8 mouse cellular contexts compared by ENCODE assay signal in the genomic region with DNA sequence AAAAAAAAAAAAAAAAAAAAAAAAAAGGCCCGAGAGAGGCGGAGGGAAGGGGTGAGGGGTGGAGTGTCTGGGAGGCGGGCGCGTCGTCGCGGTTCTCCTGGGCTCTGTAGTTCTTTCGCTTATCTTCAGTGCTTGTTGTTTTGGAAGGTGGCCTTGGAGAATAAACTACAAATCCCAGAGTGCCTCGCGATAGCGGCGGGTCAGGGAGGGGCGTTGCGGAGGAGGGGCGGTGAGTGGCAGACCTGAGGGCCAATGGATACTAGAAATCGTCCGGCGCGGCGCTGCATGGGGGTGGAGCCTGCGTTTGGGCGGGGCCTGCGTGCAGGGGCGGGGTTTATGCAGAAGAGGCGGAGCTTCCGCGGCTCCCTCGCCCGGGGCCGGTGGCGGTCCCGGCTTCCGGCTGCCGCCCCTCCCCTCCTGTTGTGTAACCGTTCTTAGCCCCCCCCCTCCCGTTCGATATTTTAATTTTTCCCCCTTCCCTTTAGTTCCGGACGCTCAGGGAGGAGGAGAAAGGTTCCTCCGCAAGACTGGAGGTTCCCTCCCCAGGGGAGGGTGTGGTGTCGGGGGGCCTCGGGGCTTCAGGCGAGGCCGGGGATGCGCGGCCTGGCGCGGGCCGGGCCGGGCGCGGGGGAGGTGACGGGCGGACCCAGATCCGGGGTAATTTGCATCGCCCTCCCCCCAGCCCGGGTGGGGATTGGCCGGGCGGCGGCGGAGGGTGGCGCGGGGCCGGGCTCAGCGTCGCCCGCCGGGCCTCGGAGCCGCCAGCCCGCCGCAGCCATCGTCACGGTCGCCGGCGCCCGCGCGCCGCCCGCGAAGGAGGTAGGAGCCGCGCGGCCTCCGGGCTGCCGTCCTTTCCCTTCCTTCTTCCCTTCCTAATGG. TPM values are rescaled to one million over a fixed set of nuclear protein-coding genes. Genes with fewer than 3 reads are reported as not detected.
DNase-seq lines count a peak whose midpoint lies in the region; ATAC-seq and TF ChIP-seq lines count a peak whose summit lies in the region.

No protein-coding gene starts in this region.

- in situ Hi-C loops in CH12.LX (cut with MboI; ENCODE audit: low pct_ligation_motif_present, low pct_unique_long_range_greater_than_20kb, low sequenced_read_pairs) = no loop called here

- no peaks in the 10 kb centered on the region for H3K27me3 ChIP-seq in CH12.LX (replicated peaks)
- H3K27me3 ChIP-seq in forebrain, embryonic 11.5 days (ENCODE audit: control insufficient read depth, insufficient read depth, low read length) = peaks cover 29% of the 10 kb centered on the region
- H3K27me3 ChIP-seq in heart, postnatal 0 days (ENCODE audit: control insufficient read depth, insufficient read depth, low read length) = no peaks in the 10 kb centered on the region
- no peaks in the 10 kb centered on the region for H3K27me3 ChIP-seq in liver, embryonic 16.5 days (ENCODE audit: control insufficient read depth, insufficient read depth, low read depth, low read length)
- H3K27me3 ChIP-seq in neural tube, embryonic 13.5 days = peaks cover 33% of the 10 kb centered on the region
- no peaks in the 10 kb centered on the region for H3K27me3 ChIP-seq in testis, adult 2 months (ENCODE audit: control insufficient read depth, insufficient read depth, low read length)

- peak; percentile 94 for ATAC-seq in forebrain, embryonic 11.5 days (replicated peaks; ENCODE audit: low FRiP score)
- peak; percentile 88 for ATAC-seq in heart, postnatal 0 days (ENCODE audit: insufficient read depth, low read depth)
- ATAC-seq in liver, embryonic 16.5 days (ENCODE audit: low read depth) = peak; percentile 78
- peak; percentile 92 for ATAC-seq in neural tube, embryonic 13.5 days (ENCODE audit: low read depth)

- TF ChIP-seq POLR2A in CH12.LX (IDR thresholded peaks at IDR 0.05; ENCODE audit: low read depth, low read length) = peak; percentile 83
- no peak; the same call in 1 of the 2 replicates for TF ChIP-seq POLR2A in testis, adult 2 months (IDR thresholded peaks at IDR 0.05; ENCODE audit: control insufficient read depth, low read depth, low read length)

- peak; percentile 96 for DNase-seq in CH12.LX (ENCODE audit: extremely low read depth)
- DNase-seq in c-Kit-positive CD71-positive TER-119-negative erythroid progenitor cells, embryonic 14.5 days (ENCODE audit: low read depth) = peak; percentile 96
- peak; percentile 100 for DNase-seq in forebrain, embryonic 11.5 days (ENCODE audit: low spot score)
- DNase-seq in heart, postnatal 0 days (ENCODE audit: low spot score) = peak; percentile 98
- DNase-seq in kidney, postnatal 4 days = peak; percentile 99

- H3K4me1 ChIP-seq in CH12.LX (ENCODE audit: control insufficient read depth in 1 of 2, insufficient read depth in 2 of 2) = peaks cover 19 to 52% of the 10 kb centered on the region in 2 experiments
- H3K4me1 ChIP-seq in forebrain, embryonic 11.5 days (replicated peaks; ENCODE audit: control insufficient read depth, insufficient read depth, low read length) = peaks cover 23% of the 10 kb centered on the region
- H3K4me1 ChIP-seq in heart, postnatal 0 days (ENCODE audit: control insufficient read depth, insufficient read depth) = peaks cover 49% of the 10 kb centered on the region
- peaks cover 57% of the 10 kb centered on the region for H3K4me1 ChIP-seq in liver, embryonic 16.5 days (ENCODE audit: control insufficient read depth, low read depth, low read length)
- H3K4me1 ChIP-seq in neural tube, embryonic 13.5 days (replicated peaks) = peaks cover 60% of the 10 kb centered on the region
- peaks cover 38% of the 10 kb centered on the region for H3K4me1 ChIP-seq in testis, adult 2 months (ENCODE audit: control insufficient read depth, insufficient read depth, low read length)

- WGBS in forebrain, embryonic 11.5 days = under 1% methylated on average over 66 of the region's 89 CpGs
- under 1% methylated on average over 75 of the region's 89 CpGs for WGBS in heart, postnatal 0 days
- WGBS in liver, embryonic 16.5 days (ENCODE audit: insufficient replicate concordance) = under 1% methylated on average over 51 of the region's 89 CpGs
- under 1% methylated on average over 76 of the region's 89 CpGs for WGBS in neural tube, embryonic 13.5 days

- TF ChIP-seq EP300 in CH12.LX (IDR thresholded peaks at IDR 0.05; ENCODE audit: low read length) = no peak
- TF ChIP-seq EP300 in heart, postnatal 0 days (IDR thresholded peaks at IDR 0.05; ENCODE audit: low read depth) = 0 out of 2 replicates have a peak, but pooled peaks have one; percentile 1

- peaks cover 0 to 22% of the 10 kb centered on the region in 2 experiments for H3K36me3 ChIP-seq in CH12.LX (replicated peaks in 1 of 2; ENCODE audit: control insufficient read depth in 1 of 2, insufficient read depth in 1 of 2, low read length in 1 of 2)
- no peaks in the 10 kb centered on the region for H3K36me3 ChIP-seq in forebrain, embryonic 11.5 days (ENCODE audit: control insufficient read depth, insufficient read depth, low read length)
- H3K36me3 ChIP-seq in heart, postnatal 0 days (replicated peaks; ENCODE audit: control insufficient read depth, insufficient read depth, low read length) = 0 out of 2 replicates have a peak, but pooled peaks cover 3% of the 10 kb centered on the region
- H3K36me3 ChIP-seq in liver, embryonic 16.5 days (ENCODE audit: control insufficient read depth, insufficient read depth) = peaks cover 3% of the 10 kb centered on the region; the same call in 1 of the 2 replicates
- no peaks in the 10 kb centered on the region for H3K36me3 ChIP-seq in neural tube, embryonic 13.5 days
- H3K36me3 ChIP-seq in testis, adult 2 months (ENCODE audit: control insufficient read depth, insufficient read depth, low read length) = no peaks in the 10 kb centered on the region

- H3K27ac ChIP-seq in CH12.LX (ENCODE audit: insufficient read depth, low read depth) = peak overlapping the region; percentile 82
- peak overlapping the region; percentile 91 for H3K27ac ChIP-seq in forebrain, embryonic 11.5 days (ENCODE audit: low read depth, low read length)
- peak overlapping the region; percentile 99 for H3K27ac ChIP-seq in heart, postnatal 0 days (ENCODE audit: low read depth)
- H3K27ac ChIP-seq in liver, embryonic 16.5 days (ENCODE audit: low read length) = peak overlapping the region; percentile 99
- peak overlapping the region; percentile 98 for H3K27ac ChIP-seq in neural tube, embryonic 13.5 days (replicated peaks)
- peak overlapping the region; percentile 89 for H3K27ac ChIP-seq in testis, adult 2 months (ENCODE audit: control insufficient read depth, insufficient read depth, low read depth, low read length)

- TF ChIP-seq CTCF in CH12.LX (conservative IDR thresholded peaks at IDR 0.05 in 1 of 2, IDR thresholded peaks at IDR 0.05 in 1 of 2; ENCODE audit: low read depth in 2 of 2, low read length in 2 of 2) = no peak
- TF ChIP-seq CTCF in heart, postnatal 0 days (IDR thresholded peaks at IDR 0.05; ENCODE audit: low read depth) = no peak
- TF ChIP-seq CTCF in testis, adult 2 months (IDR thresholded peaks at IDR 0.05; ENCODE audit: control insufficient read depth, insufficient read depth, insufficient replicate concordance, low read depth, low read length) = no peak

- H3K9ac ChIP-seq in CH12.LX (ENCODE audit: insufficient read depth, low read depth) = peak overlapping the region; percentile 100
- H3K9ac ChIP-seq in forebrain, embryonic 11.5 days (ENCODE audit: low read length) = peak overlapping the region; percentile 75
- peak overlapping the region; percentile 98 for H3K9ac ChIP-seq in heart, postnatal 0 days (replicated peaks; ENCODE audit: low read depth, low read length)
- H3K9ac ChIP-seq in liver, embryonic 16.5 days (ENCODE audit: low read depth, low read length) = peak overlapping the region; percentile 99
- H3K9ac ChIP-seq in neural tube, embryonic 13.5 days = peak overlapping the region; percentile 97

- TF ChIP-seq RAD21 in CH12.LX (IDR thresholded peaks at IDR 0.05; ENCODE audit: low read depth, low read length) = no peak

- H3K9me3 ChIP-seq in CH12.LX (replicated peaks; ENCODE audit: low read length) = no peaks in the 10 kb centered on the region
- H3K9me3 ChIP-seq in forebrain, embryonic 11.5 days (ENCODE audit: control insufficient read depth, low read length) = no peaks in the 10 kb centered on the region
- H3K9me3 ChIP-seq in heart, postnatal 0 days (replicated peaks; ENCODE audit: control insufficient read depth, low read length) = no peaks in the 10 kb centered on the region
- no peaks in the 10 kb centered on the region for H3K9me3 ChIP-seq in liver, embryonic 16.5 days (replicated peaks; ENCODE audit: control insufficient read depth, low read length)
- H3K9me3 ChIP-seq in neural tube, embryonic 13.5 days = no peaks in the 10 kb centered on the region

- dilution Hi-C loops in CH12.LX (cut with MboI; ENCODE audit: extremely low pct_ligation_motif_present, extremely low pct_unique_long_range_greater_than_20kb, low sequenced_read_pairs) = no loop called here

- peak overlapping the region; percentile 85 to 90 (median 87) for H3K4me3 ChIP-seq in CH12.LX (replicated peaks in 1 of 3; ENCODE audit: low read depth in 2 of 3, low read length in 2 of 3, poor library complexity in 1 of 3)
- peak overlapping the region; percentile 74 for H3K4me3 ChIP-seq in forebrain, embryonic 11.5 days (ENCODE audit: low read depth, low read length)
- H3K4me3 ChIP-seq in heart, postnatal 0 days (ENCODE audit: low read depth, low read length) = peak overlapping the region; percentile 100
- peak overlapping the region; percentile 97 for H3K4me3 ChIP-seq in liver, embryonic 16.5 days (ENCODE audit: low read depth, low read length)
- peak overlapping the region; percentile 85 for H3K4me3 ChIP-seq in neural tube, embryonic 13.5 days
- peak overlapping the region; percentile 94 for H3K4me3 ChIP-seq in testis, adult 2 months (ENCODE audit: control insufficient read depth, low read depth, low read length)

- H3K79me2 ChIP-seq in CH12.LX (replicated peaks; ENCODE audit: control insufficient read depth, extremely low read depth, insufficient read depth, poor library complexity, severe bottlenecking) = peaks cover 46% of the 10 kb centered on the region

- H3K4me2 ChIP-seq in CH12.LX (ENCODE audit: insufficient read depth, low read depth, poor library complexity, severe bottlenecking) = no peak overlapping the region; the same call in 1 of the 2 replicates
- H3K4me2 ChIP-seq in forebrain, embryonic 11.5 days (ENCODE audit: low read depth, low read length, severe bottlenecking) = peak overlapping the region; percentile 100
- peak overlapping the region; percentile 100 for H3K4me2 ChIP-seq in heart, postnatal 0 days (ENCODE audit: low read depth, low read length)
- H3K4me2 ChIP-seq in liver, embryonic 16.5 days (ENCODE audit: low read depth, low read length) = peak overlapping the region; percentile 94
- H3K4me2 ChIP-seq in neural tube, embryonic 13.5 days = peak overlapping the region; percentile 98

RNA-seq across cellular contexts. Expression of gene Zbtb7a, which starts 2.5 kb away (rescaled TPM):
- total RNA-seq in CH12.LX (2012; rRNA removed) = 15.3 and 18.2 TPM in 2 replicates
- 3.0 TPM in 2 replicates for total RNA-seq in CH12.LX (2014; rRNA removed)
- polyA plus RNA-seq in CH12.LX (2012; ENCODE audit: insufficient read length, low read depth) = 20.1 and 21.3 TPM in 2 replicates
- 8.8 and 10.1 TPM in 2 replicates for polyA plus RNA-seq in forebrain, embryonic 11.5 days (2014; fragmentation: Nextera tagmentation; extraction: Ambion mirVana)
- 57.8 and 68.6 TPM in 2 replicates for total RNA-seq in heart, postnatal 0 days (2014; rRNA removed; ENCODE audit: low replicate concordance)
- 27.8 and 32.3 TPM in 2 replicates for polyA plus RNA-seq in heart, postnatal 0 days (2015; fragmentation: Nextera tagmentation; extraction: Ambion mirVana)
- 30.0 and 35.0 TPM in 2 replicates for polyA plus RNA-seq in liver, embryonic 16.5 days (2015; fragmentation: Nextera tagmentation; extraction: Ambion mirVana)
- 12.2 and 14.9 TPM in 2 replicates for polyA plus RNA-seq in neural tube, embryonic 13.5 days (2015; fragmentation: Nextera tagmentation; extraction: Ambion mirVana)
- 5.6 and 6.0 TPM in 2 replicates for polyA plus RNA-seq in testis, adult 2 months (2012; rRNA removed)

RNA-seq across cellular contexts. Expression of gene Pias4, which starts 30.2 kb away (rescaled TPM):
- total RNA-seq in CH12.LX (2012; rRNA removed) (24.3 and 26.6 TPM in 2 replicates), CH12.LX (2014; rRNA removed) (13.6 and 15.3 TPM in 2 replicates)
- polyA plus RNA-seq in CH12.LX (2012; ENCODE audit: insufficient read length, low read depth) = 26.5 and 33.5 TPM in 2 replicates
- 54.0 and 65.0 TPM in 2 replicates for polyA plus RNA-seq in forebrain, embryonic 11.5 days (2014; fragmentation: Nextera tagmentation; extraction: Ambion mirVana)
- total RNA-seq in heart, postnatal 0 days (2014; rRNA removed; ENCODE audit: low replicate concordance) = 14.4 and 19.6 TPM in 2 replicates
- polyA plus RNA-seq in heart, postnatal 0 days (2015; fragmentation: Nextera tagmentation; extraction: Ambion mirVana) = 19.8 and 20.7 TPM in 2 replicates
- polyA plus RNA-seq in liver, embryonic 16.5 days (2015; fragmentation: Nextera tagmentation; extraction: Ambion mirVana) = 21.8 and 22.1 TPM in 2 replicates
- polyA plus RNA-seq in neural tube, embryonic 13.5 days (2015; fragmentation: Nextera tagmentation; extraction: Ambion mirVana) = 60.0 and 77.5 TPM in 2 replicates
- polyA plus RNA-seq in testis, adult 2 months (2012; rRNA removed) = 164 and 184 TPM in 2 replicates

RNA-seq across cellular contexts. Expression of gene Map2k2, which starts 31.8 kb away (rescaled TPM):
- 127 and 146 TPM in 2 replicates for total RNA-seq in CH12.LX (2012; rRNA removed)
- 67.2 and 79.2 TPM in 2 replicates for total RNA-seq in CH12.LX (2014; rRNA removed)
- polyA plus RNA-seq in CH12.LX (2012; ENCODE audit: insufficient read length, low read depth) = 120 and 130 TPM in 2 replicates
- 212 and 232 TPM in 2 replicates for polyA plus RNA-seq in forebrain, embryonic 11.5 days (2014; fragmentation: Nextera tagmentation; extraction: Ambion mirVana)
- 177 and 208 TPM in 2 replicates for total RNA-seq in heart, postnatal 0 days (2014; rRNA removed; ENCODE audit: low replicate concordance)
- polyA plus RNA-seq in heart, postnatal 0 days (2015; fragmentation: Nextera tagmentation; extraction: Ambion mirVana) = 130 and 133 TPM in 2 replicates
- 93.8 and 100 TPM in 2 replicates for polyA plus RNA-seq in liver, embryonic 16.5 days (2015; fragmentation: Nextera tagmentation; extraction: Ambion mirVana)
- polyA plus RNA-seq in neural tube, embryonic 13.5 days (2015; fragmentation: Nextera tagmentation; extraction: Ambion mirVana) = 217 and 244 TPM in 2 replicates
- polyA plus RNA-seq in testis, adult 2 months (2012; rRNA removed) = 147 and 192 TPM in 2 replicates

RNA-seq across cellular contexts. Expression of gene Creb3l3, which starts 38.8 kb away (rescaled TPM):
- not detected in 2 replicates for total RNA-seq in CH12.LX (2012; rRNA removed)
- not detected in 2 replicates for total RNA-seq in CH12.LX (2014; rRNA removed)
- 0.13 TPM in 1 of 2 replicates, not detected in the other for polyA plus RNA-seq in CH12.LX (2012; ENCODE audit: insufficient read length, low read depth)
- 0.33 and 0.49 TPM in 2 replicates for polyA plus RNA-seq in forebrain, embryonic 11.5 days (2014; fragmentation: Nextera tagmentation; extraction: Ambion mirVana)
- 1.3 TPM in 1 of 2 replicates, not detected in the other for total RNA-seq in heart, postnatal 0 days (2014; rRNA removed; ENCODE audit: low replicate concordance)
- 0.55 and 0.93 TPM in 2 replicates for polyA plus RNA-seq in heart, postnatal 0 days (2015; fragmentation: Nextera tagmentation; extraction: Ambion mirVana)
- polyA plus RNA-seq in liver, embryonic 16.5 days (2015; fragmentation: Nextera tagmentation; extraction: Ambion mirVana) = 39.9 and 45.9 TPM in 2 replicates
- polyA plus RNA-seq in neural tube, embryonic 13.5 days (2015; fragmentation: Nextera tagmentation; extraction: Ambion mirVana) = 0.27 and 0.90 TPM in 2 replicates
- polyA plus RNA-seq in testis, adult 2 months (2012; rRNA removed) = 0.40 and 0.70 TPM in 2 replicates

RNA-seq across cellular contexts. Expression of gene Eef2, which starts 38.9 kb away (rescaled TPM):
- total RNA-seq in CH12.LX (2012; rRNA removed) (3,382 and 4,660 TPM in 2 replicates), CH12.LX (2014; rRNA removed) (1,528 and 1,752 TPM in 2 replicates)
- 2,532 and 2,649 TPM in 2 replicates for polyA plus RNA-seq in CH12.LX (2012; ENCODE audit: insufficient read length, low read depth)
- polyA plus RNA-seq in forebrain, embryonic 11.5 days (2014; fragmentation: Nextera tagmentation; extraction: Ambion mirVana) = 467 and 501 TPM in 2 replicates
- 1,828 and 2,004 TPM in 2 replicates for total RNA-seq in heart, postnatal 0 days (2014; rRNA removed; ENCODE audit: low replicate concordance)
- 353 and 370 TPM in 2 replicates for polyA plus RNA-seq in heart, postnatal 0 days (2015; fragmentation: Nextera tagmentation; extraction: Ambion mirVana)
- 266 and 282 TPM in 2 replicates for polyA plus RNA-seq in liver, embryonic 16.5 days (2015; fragmentation: Nextera tagmentation; extraction: Ambion mirVana)
- 532 and 537 TPM in 2 replicates for polyA plus RNA-seq in neural tube, embryonic 13.5 days (2015; fragmentation: Nextera tagmentation; extraction: Ambion mirVana)
- polyA plus RNA-seq in testis, adult 2 months (2012; rRNA removed) = 1,507 and 1,673 TPM in 2 replicates

Comparison
In these comparisons a context has a peak if more than half of its experiments do, and no peak if none do; other contexts are left out.
1. Peak in every context shown above with its lines: DNase-seq, ATAC-seq, H3K4me3 ChIP-seq and H3K27ac ChIP-seq.